Mouse (Mus musculus) spleen, adult 2 months (tissue): ENCODE data around the gene Tle4.

Source experiments
- CTCF ChIP-seq: fragments of 200-500 bp; IDR thresholded peaks from 2 replicates; pipeline ENCODE4 v1.5.1; 2011; ENCODE audit warnings: mild to moderate bottlenecking, inconsistent platforms; ENCODE audit not compliant: insufficient read depth, insufficient read length, insufficient replicate concordance; ENCODE audit errors: extremely low read depth
- POLR2A ChIP-seq: fragments of 200-500 bp; IDR thresholded peaks from 2 replicates; pipeline ENCODE4 v1.6.1; 2011; ENCODE audit warnings: low read depth, low read length, inconsistent platforms

DNA sequence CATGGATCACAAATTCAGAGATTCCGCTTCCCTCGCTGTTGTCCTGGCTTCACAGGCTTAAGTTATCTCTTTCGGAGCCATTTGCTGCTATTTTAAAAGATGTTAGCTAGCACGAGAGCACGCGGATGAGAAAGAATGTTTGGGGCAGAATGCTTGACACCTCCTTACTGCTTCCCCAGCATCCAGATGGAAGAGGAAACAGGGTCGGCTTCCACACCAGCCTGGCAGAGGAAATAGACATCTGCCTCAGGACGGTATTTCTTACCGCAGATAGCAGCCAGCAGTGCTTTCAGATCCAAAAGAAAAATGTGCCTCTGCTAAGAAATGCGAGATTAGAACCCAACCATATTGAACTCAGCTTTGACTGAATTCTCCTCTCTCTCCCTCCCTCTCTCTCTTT is 191.2 kb downstream of the Tle4 start:
- TF ChIP-seq POLR2A (no peak), CTCF (no peak)
